Mouse (Mus musculus): ENCODE measurements around the gene Zg16.
"Not testable (repeated sequence)": the region's sequence is repeated elsewhere in the genome, so short reads cannot be mapped to it uniquely, and the experiment has no call there.

Zg16 gene

DNA sequence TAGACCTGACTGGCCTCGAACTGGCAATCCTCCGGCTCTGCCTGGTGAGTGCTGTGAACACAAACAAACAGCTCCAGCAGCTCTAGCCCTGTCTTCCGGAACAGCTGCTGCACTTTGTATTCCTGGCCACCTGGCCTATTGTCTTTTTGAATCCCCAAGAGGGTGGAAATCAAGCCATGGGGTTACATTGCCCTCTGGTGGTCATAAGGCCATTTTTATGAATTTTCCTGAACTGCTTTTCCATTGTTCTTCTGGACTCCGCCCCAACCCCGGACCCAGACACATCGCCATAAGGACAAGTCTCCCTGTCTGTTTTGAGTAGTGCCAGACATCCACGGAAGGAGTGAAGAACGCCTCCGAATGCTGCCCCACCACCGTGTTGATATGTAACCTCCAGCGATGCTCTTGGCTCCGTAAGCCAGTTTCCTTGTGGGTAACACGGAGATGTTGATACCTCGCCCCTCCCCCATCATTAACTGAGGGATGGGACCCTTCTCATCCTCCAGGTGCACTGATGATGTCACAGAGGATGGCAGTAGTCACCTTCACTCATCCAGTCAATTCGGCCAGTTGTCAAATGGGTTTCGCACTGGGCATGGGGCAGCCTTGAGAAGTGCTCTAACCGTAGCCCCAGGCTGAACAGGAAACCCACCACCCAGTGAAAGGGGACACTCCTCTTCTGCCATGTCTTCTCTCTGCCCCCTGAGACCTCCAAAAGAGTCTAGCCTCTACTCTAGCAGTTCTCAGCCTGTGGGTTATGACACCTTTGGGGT lies 17.6 kb upstream of the Zg16 start:
- DNase-seq (ENCODE audit: low read depth, low spot score) = peak; percentile 57

DNA sequence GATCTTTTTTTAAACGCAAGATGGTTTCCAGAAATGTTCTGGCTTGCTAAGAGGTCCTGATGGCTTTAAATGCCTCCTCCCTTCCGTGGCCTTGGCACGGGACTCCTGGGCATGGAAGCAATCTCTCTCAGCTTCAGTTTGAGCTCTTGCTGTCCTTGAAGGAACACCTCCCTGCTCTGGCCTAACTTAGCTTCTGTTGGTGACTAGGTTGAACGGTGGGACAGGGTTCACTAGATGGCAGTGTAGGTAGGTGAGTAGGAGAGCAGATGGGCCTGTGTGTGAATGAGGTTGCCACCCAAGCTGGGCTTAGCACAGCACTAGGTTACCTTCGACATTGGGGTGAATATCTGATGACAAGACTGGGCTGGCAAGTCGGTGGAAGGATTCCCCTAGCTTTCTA lies 16.8 kb upstream of the Zg16 start:
- no peak for DNase-seq (ENCODE audit: low read depth, low spot score)

DNA sequence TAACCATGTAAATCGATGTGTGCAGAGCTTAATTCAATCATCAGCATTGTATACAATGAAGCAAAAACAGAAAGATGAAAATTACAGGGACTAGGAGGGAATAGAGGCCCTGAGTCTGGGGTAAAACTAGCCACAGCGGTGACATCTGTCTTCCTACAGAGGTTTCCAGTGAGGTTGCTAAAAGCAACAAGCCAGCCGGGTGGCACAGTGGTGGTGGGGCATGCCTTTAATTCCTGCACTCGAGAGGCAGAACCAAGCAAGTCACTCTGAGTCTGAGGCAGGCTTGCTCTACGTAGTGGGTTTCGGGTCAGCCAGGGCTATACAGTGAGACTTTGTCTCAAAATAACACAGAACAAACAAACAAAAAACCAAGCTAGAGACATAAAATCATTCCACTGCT lies 15.0 kb upstream of the Zg16 start:
- DNase-seq (ENCODE audit: low read depth, low spot score) = no peak

- DNase-seq (ENCODE audit: low read depth, low spot score) = no peak
Observed at GRCm38 (mm10) chr7:127101451-127102016, 14.4 kb upstream of the Zg16 start.

DNA sequence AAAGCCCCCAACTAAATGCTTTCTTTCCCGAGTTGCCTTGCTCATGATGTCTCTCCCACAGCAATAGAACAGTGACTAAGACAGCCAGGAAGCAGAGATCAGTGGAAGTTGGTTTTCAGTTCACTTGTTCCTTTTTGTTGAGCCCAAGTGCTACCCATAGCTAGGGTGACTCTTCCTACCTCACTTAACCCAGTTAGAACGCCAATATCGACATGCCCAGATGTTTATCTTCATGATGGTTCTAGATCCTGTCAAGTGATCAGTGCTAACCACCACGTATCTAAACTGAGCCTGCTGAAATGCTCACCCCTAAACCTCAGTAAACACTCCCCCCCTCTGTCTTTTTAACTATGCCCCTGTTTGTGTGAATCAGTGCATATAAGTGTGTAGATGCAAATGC lies 12.4 kb upstream of the Zg16 start:
- no peak for DNase-seq (ENCODE audit: low read depth, low spot score)

DNA sequence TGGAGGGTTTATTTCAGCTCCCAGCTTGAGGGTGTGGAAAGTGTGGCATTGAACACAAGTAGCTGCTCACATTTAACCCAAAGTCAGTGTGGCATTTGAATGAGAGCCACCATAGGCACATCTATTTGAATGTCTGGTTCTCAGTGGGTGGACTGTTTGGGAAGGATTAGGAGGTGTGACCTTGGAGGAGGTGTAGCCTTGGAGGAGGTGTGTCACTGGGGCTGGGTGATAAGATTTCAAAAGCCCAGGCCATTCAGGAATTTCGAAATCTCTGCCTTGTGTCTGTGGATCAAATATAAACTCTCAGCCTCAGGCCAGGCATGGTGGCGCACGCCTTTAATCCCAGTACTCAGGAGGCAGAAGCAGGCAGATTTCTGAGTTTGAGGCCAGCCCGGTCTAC lies 11.8 kb upstream of the Zg16 start:
- no peak for DNase-seq (ENCODE audit: low read depth, low spot score)

DNA sequence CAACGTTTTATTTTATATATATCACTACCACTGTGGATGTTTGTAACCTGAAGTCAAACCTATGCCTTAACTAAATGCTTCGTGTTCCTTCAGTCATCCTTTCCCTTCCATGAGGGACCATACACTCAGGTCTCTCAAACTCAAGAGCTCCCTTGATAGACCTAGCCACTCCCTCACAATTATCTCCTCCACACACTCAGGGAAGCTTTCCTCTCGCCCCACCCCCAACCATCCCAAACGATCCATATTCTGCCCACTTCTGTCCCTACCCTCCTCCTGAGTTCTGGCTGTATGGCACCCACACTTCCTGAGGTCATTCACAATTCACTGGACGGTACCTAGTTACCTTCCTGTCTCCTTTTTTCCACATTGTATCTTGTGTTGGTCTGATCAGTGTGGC lies 11.4 kb upstream of the Zg16 start:
- DNase-seq (ENCODE audit: low read depth, low spot score) = no peak

- no peak for DNase-seq (ENCODE audit: low read depth, low spot score)
Observed at GRCm38 (mm10) chr7:127096456-127096855, 9.3 kb upstream of the Zg16 start.

DNA sequence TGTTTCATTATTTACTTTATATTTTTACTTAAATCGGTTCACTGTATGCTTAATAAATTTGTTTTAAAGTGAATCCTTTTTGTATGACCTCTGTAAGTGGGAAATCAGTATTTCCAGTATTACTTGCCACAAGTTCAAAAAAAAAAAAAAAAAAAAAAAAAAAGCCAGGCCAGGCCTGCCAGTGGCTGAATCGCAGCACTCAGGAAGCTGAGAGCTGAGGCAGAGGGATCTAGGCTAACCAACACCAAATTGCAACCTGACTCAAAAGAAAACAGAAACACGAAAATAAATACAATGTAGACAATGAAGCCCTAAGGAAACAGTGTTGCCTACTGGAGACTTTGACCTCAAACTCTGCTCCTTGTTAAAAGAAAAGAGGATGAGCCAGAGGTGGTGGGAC lies 6.8 kb upstream of the Zg16 start:
- no peak for DNase-seq (ENCODE audit: low read depth, low spot score)

GRCm38 (mm10) chr7:127091114-127091896 lies 4.2 kb upstream of the Zg16 start, which contains the start of gene AI467606:
Gene AI467606 (plus strand): TSS chr7:127091359.
- DNase-seq (ENCODE audit: low read depth, low spot score) = peak; percentile 80

- no peak for DNase-seq (ENCODE audit: low read depth, low spot score)
Observed at GRCm38 (mm10) chr7:127090154-127091113, 3.3 kb upstream of the Zg16 start.

GRCm38 (mm10) chr7:127088901-127089845 lies 2.0 kb upstream of the Zg16 start:
- no peak for DNase-seq (ENCODE audit: low read depth, low spot score)

DNA sequence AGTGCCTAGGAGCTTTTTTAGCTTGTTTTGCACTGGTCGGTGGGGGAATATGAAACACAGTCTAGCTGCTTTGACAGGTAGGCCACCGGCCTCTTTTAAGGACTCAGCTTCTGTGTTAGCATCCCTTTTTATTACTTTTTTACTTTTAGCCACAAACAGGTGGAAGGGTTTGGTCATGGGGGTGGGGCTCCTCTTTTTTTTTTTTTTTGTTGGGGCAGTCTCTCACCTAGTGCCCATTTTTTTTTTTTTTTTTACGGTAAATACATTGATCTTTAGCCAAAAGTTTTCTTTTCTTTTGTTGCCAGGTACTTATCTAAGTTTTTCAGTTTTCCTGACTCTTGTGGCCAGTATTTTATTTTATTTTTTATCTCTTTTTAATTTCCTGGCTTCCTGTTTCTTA lies 955 bp upstream of the Zg16 start:
- no peak for DNase-seq (ENCODE audit: low read depth, low spot score)

DNA sequence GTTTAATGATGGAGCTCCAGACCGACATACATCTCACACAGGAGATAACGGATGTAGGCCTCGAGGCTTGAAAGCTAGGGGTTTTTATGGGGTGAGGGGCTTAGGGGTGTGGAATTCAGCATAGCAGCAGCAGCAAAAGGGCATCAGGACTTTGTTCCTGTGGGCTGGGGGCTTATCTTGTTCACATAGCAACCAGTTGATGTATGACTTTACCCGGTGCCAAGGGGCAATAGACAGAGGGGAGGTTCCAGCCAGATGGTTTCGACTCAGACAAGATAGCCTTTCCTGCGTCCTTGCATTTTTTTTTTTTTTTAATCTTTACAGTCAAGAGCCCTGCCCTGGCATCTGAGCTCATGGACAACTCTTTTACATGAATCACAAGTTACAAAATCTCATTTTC lies 1.4 kb downstream of the Zg16 start:
- DNase-seq (ENCODE audit: low read depth, low spot score) = not testable (repeated sequence)

GRCm38 (mm10) chr7:127084794-127085193 lies 2.3 kb downstream of the Zg16 start:
- DNase-seq (ENCODE audit: low read depth, low spot score) = no peak

DNA sequence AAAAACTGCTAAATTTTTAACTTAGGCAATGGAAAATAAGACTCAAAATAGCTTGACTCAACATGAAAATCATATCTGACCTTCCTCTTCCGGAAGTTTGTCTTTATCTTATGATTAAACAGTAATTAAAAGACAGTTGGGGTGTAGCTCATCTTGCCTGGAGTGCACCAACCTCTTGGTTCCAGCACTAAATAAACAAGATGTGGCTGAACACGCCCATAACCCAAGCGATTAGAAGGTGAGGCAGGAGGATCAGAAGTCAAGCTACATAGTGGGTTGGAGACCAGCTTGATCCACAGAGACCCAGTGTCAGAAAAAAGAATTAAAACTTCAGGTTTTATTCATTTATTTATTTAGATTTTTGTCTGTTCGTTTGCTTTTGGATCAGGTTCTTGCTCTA lies 3.4 kb downstream of the Zg16 start:
- no peak for DNase-seq (ENCODE audit: low read depth, low spot score)

- no peak for DNase-seq (ENCODE audit: low read depth, low spot score)
Observed at GRCm38 (mm10) chr7:127082995-127083394, 4.1 kb downstream of the Zg16 start.

DNA sequence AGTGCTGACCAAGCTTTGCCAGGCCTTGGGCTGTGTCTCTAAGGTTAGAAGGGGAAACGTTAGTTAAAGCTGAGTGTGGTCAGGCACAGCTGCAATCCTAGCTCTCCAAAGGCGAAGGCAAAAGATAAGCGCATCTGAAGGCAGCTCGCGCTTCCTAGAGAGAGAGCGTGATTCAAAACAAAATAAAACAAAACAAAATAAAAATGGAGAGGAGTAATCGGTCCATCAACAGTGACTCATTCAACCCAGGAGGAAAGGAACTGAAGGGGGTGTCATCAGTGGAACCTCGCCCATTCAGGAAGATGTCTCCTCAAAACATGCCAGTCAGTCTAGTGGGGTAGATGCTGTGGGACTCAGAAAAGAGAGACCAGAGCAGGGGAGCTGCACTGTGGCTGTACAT lies 4.9 kb downstream of the Zg16 start:
- no peak for DNase-seq (ENCODE audit: low read depth, low spot score)

GRCm38 (mm10) chr7:127080045-127080444 lies 7.1 kb downstream of the Zg16 start:
- no peak for DNase-seq (ENCODE audit: low read depth, low spot score)

DNA sequence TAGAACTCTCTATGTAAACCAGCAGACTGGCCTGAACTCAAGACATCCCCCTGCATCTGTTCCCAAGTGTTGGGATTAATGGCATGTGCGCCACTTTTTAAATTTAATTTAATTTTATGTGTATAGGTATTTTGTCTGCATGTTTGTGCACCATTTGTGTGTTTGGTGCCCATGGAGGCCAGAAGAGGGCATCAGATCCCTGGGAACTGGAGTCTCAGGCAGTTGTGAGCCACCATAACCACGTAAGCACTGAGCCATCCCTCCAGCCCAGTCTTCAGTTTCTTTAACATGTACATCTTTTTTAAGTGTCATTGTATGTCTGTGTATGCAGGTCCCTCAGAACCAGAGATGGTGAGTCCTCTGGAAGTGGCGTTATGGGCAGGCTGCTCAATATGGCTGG lies 9.4 kb downstream of the Zg16 start:
- no peak for DNase-seq (ENCODE audit: low read depth, low spot score)

Data from skeletal muscle tissue, adult 2 months (tissue).